Mouse (Mus musculus) intestine, postnatal 0 days (tissue): ENCODE measurements at regions not wholly inside any gene's neighbourhood (a gene's known extent, or its start where the extent isn't known, plus 50 kb on each side); places are given as distances from the start of the nearest gene placed in this dataset.
A peak's percentile ranks its signal among the peaks of the same experiment; 100 is the strongest.

ENCODE experiments used
- ATAC-seq: fragments of 200-750 bp; cut with Nextera tagmentation; 2 replicates; pipeline ENCODE4 v1.8.0; 2017; ENCODE audit warnings: mild to moderate bottlenecking, moderate TSS enrichment, moderate library complexity
- H3K27ac ChIP-seq: fragments of 300-500 bp; sonication (generic); 2 replicates; pipeline ENCODE4 v1.5.1; 2014; ENCODE audit warnings: mild to moderate bottlenecking, low read depth, low read length, moderate library complexity
- H3K27me3 ChIP-seq: fragments of 300-500 bp; sonication (generic); replicated peaks from 2 replicates; pipeline ENCODE4 v1.6.1; 2014; ENCODE audit warnings: low read length, mixed read lengths; ENCODE audit not compliant: control insufficient read depth, insufficient read depth
- H3K36me3 ChIP-seq: fragments of 300-500 bp; sonication (generic); 2 replicates; pipeline ENCODE4 v1.6.1; 2014; ENCODE audit warnings: mild to moderate bottlenecking, moderate library complexity; ENCODE audit not compliant: control insufficient read depth, insufficient read depth
- H3K4me1 ChIP-seq: fragments of 300-500 bp; sonication (generic); replicated peaks from 2 replicates; pipeline ENCODE4 v1.6.1; 2014; ENCODE audit warnings: antibody characterized with exemption, low read length, mixed read lengths; ENCODE audit not compliant: control insufficient read depth, insufficient read depth
- H3K4me2 ChIP-seq: fragments of 300-500 bp; sonication (generic); replicated peaks from 2 replicates; pipeline ENCODE4 v1.6.1; 2014; ENCODE audit warnings: low read depth, mild to moderate bottlenecking, moderate library complexity
- H3K4me3 ChIP-seq: fragments of 300-500 bp; sonication (generic); 2 replicates; pipeline ENCODE4 v1.5.1; 2014; ENCODE audit warnings: low read depth, low read length
- H3K9ac ChIP-seq: fragments of 300-500 bp; sonication (generic); 2 replicates; pipeline ENCODE4 v1.6.1; 2014; ENCODE audit warnings: mild to moderate bottlenecking, low read depth, low read length
- H3K9me3 ChIP-seq: fragments of 300-500 bp; sonication (generic); 2 replicates; pipeline ENCODE4 v1.6.1; 2016; ENCODE audit warnings: mixed run types; ENCODE audit not compliant: control insufficient read depth
- CTCF ChIP-seq: sonication (generic); IDR thresholded peaks from 2 replicates; pipeline ENCODE4 v1.5.1; 2016; ENCODE audit warnings: low read depth, mild to moderate bottlenecking, control low read depth, antibody characterized with exemption, moderate library complexity
- WGBS: fragments of 180-500 bp; shearing (Covaris S2); extraction: QIAGEN DNeasy Blood & Tissue Kit; methylation state at CpG from one replicate; pipeline ENCODE4 v1.1.7; 2014; 5-methylcytosine and 5-hydroxymethylcytosine counted together

DNA sequence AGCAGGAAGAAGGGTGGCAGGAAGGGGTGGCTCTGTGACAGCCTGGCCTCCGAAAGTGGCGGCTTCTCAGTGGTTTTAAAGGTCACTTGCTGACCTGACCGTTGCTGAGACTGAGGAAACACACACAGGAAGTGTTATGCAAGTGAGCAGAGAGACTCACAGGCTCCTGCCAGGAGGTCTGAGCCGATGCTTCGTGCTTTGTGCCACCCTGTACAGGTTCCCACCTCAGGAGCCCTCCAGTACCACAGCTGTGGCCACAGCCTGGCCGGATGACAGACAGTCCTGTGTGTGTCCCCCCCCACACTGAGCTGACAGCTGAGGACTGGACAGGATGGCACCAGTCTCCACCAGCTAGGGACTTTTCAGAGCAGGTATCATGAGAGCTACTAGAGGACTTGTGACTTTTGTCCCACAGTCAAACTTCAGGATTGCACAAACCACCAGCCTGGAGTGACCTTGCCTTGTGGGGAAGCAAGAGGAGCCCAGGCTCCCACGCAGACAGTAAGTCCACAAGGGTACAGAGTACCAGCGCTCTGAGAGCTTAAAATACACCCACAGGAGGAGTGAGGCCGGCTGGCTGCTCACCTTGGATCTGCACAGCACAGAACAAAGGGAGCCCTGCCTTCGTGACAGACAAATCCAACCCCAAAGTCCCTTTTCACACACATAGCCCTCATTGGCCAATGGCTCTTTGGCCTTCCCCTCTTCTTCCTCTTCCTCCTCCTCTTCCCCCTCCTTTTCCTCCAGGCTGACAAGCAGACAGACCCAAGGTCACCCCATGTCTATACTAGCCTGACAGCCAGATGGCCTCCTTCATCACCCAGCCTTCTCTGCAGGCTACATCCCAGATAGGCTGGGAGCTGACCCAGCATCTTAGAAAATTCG lies 158.1 kb upstream of the Rreb1 start:
- H3K36me3 ChIP-seq, result no peaks in the 10 kb centered on the region
- peak overlapping the region; percentile 63 for H3K27ac ChIP-seq
- WGBS, result 33% methylated on average over 11 of the region's 11 CpGs
- H3K4me1 ChIP-seq, result 0 out of 2 replicates have a peak, but pooled peaks cover 3% of the 10 kb centered on the region
- H3K27me3 ChIP-seq, result no peaks in the 10 kb centered on the region
- no peak overlapping the region for H3K4me2 ChIP-seq
- ATAC-seq, result peak; percentile 69
- no peak overlapping the region for H3K4me3 ChIP-seq
- H3K9me3 ChIP-seq, result no peaks in the 10 kb centered on the region
- 0 out of 2 replicates have a peak, but pooled peaks have one; percentile 3 for TF ChIP-seq CTCF
- no peak overlapping the region for H3K9ac ChIP-seq

DNA sequence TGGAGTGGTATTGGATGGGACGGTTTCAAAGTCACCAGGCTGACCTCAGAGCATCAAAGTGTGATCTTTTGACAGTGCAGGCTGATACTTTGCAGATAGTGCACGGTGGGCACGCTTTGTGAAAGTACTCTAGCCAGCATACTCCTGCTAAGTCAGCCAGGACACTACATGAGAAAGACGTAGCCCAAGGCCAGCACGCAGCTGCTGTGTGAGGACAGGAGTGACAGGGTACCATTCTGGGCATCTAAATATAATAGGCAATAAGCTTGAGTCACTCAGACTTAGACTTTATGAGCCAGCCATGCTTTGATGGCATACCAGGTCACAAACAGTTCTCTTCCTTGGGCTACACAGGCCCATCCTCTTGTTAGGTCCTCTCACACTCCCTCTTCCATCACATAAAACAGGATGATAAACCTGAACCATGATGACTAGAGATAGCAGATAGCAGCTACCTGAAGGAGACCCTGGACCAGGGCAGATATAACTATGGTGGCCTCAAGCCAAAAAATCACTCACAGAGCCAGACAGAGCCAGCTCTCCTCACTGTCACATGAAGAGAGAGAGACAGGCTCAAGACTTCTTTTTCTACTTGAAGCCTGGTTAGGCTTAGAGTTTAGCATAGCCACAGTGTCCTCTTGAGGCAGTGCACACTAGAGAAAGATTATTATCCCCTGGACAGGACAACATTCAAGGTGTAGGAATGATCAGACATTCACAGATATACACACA lies 156.7 kb upstream of the Rreb1 start:
- H3K27me3 ChIP-seq, result no peaks in the 10 kb centered on the region
- TF ChIP-seq CTCF, result peak; percentile 38
- no peak overlapping the region for H3K4me2 ChIP-seq
- H3K9me3 ChIP-seq, result no peaks in the 10 kb centered on the region
- no peak for ATAC-seq
- 94% methylated on average over 5 of the region's 5 CpGs for WGBS
- no peak overlapping the region for H3K4me3 ChIP-seq
- H3K36me3 ChIP-seq, result no peaks in the 10 kb centered on the region
- H3K9ac ChIP-seq, result no peak overlapping the region
- H3K27ac ChIP-seq, result no peak overlapping the region
- 0 out of 2 replicates have a peak, but pooled peaks cover 3% of the 10 kb centered on the region for H3K4me1 ChIP-seq

DNA sequence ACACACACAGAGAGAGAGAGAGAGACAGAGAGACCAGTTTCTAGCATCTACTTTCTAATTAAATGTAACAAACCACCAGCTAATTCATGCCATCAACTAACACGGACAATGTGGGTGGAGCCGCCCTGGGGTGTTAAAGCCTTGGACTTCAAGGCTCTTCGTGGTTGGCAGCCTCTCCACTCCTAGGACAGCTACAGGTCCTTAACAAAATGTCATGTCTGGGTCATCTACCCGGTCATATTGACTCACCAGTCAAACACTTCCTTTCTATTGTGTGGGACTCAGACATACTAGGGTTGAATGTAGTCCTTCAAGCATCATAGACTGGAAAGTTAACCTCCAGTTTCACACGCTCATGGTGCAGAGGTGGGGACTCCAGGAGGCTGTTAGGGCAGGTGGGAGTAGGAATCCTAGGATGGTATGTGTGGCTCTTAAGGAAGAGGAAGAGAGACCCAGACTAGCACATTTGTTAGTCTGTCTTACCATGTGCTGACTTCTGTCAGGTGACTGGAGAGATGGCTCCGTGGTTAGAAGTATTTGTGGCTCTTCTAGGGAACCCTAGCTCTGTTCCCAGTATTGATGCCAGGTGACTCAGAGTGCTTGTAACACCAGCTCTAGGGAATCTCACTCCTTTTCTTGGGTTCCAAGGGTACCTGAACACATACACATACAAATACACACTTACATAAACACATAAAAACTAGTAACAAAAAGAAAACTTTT lies 155.7 kb upstream of the Rreb1 start:
- no peak overlapping the region for H3K27ac ChIP-seq
- no peaks in the 10 kb centered on the region for H3K9me3 ChIP-seq
- H3K9ac ChIP-seq, result no peak overlapping the region
- 0 out of 2 replicates have a peak, but pooled peaks cover 3% of the 10 kb centered on the region for H3K4me1 ChIP-seq
- no peak for TF ChIP-seq CTCF
- no peaks in the 10 kb centered on the region for H3K36me3 ChIP-seq
- H3K4me2 ChIP-seq, result no peak overlapping the region
- no peak for ATAC-seq
- no peaks in the 10 kb centered on the region for H3K27me3 ChIP-seq
- H3K4me3 ChIP-seq, result no peak overlapping the region
- 68% methylated on average over 6 of the region's 6 CpGs for WGBS

DNA sequence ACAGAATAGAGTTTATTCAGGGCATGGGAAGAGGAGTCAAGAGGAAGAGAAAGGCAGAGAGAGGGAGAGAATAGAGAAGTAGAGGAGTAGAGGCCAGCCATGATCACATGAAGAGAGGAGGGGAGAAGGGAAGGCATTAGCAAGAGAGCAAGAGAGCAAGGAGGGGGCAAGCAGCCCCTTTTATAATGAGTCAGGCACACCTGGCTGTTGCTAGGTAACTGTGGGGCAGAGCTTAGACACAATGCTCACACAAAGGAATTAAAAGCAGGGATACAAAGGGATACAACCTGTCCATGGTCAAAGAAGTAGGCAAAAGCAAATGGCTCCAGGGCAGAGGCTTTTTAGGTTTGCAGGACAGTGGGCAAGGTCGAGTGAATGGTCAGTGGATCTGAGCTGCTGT lies 153.5 kb upstream of the Rreb1 start:
- TF ChIP-seq CTCF, result no peak
- no peaks in the 10 kb centered on the region for H3K36me3 ChIP-seq
- H3K9me3 ChIP-seq, result no peaks in the 10 kb centered on the region
- 56% methylated on average over 1 of the region's 1 CpGs for WGBS
- no peak overlapping the region for H3K4me2 ChIP-seq
- no peak for ATAC-seq
- H3K27ac ChIP-seq, result no peak overlapping the region
- no peak overlapping the region for H3K9ac ChIP-seq
- H3K4me3 ChIP-seq, result no peak overlapping the region
- no peaks in the 10 kb centered on the region for H3K27me3 ChIP-seq
- H3K4me1 ChIP-seq, result 0 out of 2 replicates have a peak, but pooled peaks cover 3% of the 10 kb centered on the region

DNA sequence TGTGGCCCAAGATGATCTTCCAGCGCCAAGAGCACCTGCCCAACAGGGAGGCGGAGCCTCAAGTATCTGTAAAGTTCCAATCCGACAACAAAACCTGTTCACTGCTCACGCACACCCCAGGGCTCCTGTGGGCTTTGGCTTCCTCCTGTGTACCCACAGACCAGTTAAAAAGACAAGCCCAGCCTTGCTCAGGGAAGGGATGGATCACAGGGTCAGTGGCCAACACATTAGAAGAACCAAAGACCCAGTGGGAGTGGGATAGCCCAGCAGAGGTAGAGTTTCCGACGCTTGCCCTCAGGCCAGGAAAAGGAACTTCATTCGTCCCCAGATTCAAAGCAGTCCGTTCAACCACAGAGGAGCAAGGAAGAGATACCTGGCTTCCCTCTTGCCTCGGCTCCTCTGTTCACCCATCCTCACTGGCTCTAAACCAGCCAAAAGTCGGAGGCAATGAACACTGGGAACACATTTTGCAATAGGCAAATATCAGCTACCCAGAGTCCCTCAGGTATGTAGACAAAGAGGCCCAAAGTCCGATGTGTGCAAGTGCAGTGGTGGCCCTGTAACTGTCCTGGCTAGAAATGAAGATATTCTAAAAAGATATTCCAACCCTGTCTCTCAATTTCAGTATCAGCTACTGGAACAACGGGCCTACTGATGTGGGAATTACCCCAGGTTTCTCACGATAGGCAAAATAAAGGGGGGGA lies 152.5 kb upstream of the Rreb1 start:
- H3K27me3 ChIP-seq, result no peaks in the 10 kb centered on the region
- H3K4me3 ChIP-seq, result no peak overlapping the region
- ATAC-seq, result no peak
- no peak overlapping the region for H3K4me2 ChIP-seq
- no peaks in the 10 kb centered on the region for H3K36me3 ChIP-seq
- WGBS, result 86% methylated on average over 13 of the region's 13 CpGs
- no peaks in the 10 kb centered on the region for H3K4me1 ChIP-seq
- H3K27ac ChIP-seq, result no peak overlapping the region
- no peaks in the 10 kb centered on the region for H3K9me3 ChIP-seq
- no peak overlapping the region for H3K9ac ChIP-seq
- no peak for TF ChIP-seq CTCF
